10 mouse cellular contexts compared by ENCODE assay signal in the genomic region with DNA sequence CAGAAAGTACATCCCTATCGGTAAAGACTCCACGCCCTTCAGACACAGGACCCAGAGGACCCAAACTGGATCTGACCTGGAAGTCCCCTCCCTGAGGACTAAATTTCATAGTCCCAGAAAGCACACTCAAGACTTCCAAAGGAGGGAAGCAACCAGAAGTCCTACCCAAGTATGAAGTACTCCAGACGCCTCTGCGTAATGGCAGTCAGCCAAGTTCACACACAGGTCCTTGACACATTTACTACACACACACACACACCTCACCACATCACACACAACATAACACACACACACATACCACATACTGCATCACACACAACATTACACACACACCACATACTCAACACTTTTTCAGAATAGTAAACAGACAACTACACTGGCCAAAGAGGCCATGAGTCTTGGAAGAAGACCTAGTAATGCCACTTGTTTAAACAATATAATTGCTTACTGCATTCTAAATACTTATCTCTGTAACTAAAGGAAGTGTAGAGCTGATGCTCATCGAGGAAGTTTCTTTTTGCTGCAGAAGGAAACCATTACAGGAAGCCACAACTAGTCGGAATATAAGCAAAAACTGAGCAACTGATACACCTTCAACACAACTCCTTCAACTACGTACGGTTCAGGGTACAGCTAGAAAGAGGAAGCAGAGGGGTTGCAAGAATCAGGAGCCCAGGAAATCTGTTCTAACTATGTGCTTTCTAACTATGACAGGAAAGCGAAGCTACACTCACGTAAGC. TPM values are rescaled to one million over a fixed set of nuclear protein-coding genes. Genes with fewer than 3 reads are reported as not detected.
DNase-seq lines count a peak whose midpoint lies in the region; ATAC-seq lines count a peak whose summit lies in the region.
"Had no signal": no experiment of that assay in that cellular context is flagged by ENCODE, and none has a peak within 500 bp of the region (broad histone marks: within the 10 kb centered on the region; RNA-seq: fewer than 3 reads in every experiment).

No protein-coding gene starts in this region.

- WGBS in forebrain, embryonic 15.5 days, result 87% methylated on average over 10 of the region's 10 CpGs
- WGBS in forebrain, embryonic 14.5 days, result 91% methylated on average over 10 of the region's 10 CpGs
- 92% methylated on average over 10 of the region's 10 CpGs for WGBS in midbrain, embryonic 11.5 days
- 92% methylated on average over 10 of the region's 10 CpGs for WGBS in midbrain, embryonic 10.5 days

- H3K4me2 ChIP-seq in forebrain, embryonic 15.5 days (replicated peaks), result no peak overlapping the region
- no peak overlapping the region for H3K4me2 ChIP-seq in forebrain, embryonic 14.5 days (ENCODE audit: low read length)
- no peak overlapping the region for H3K4me2 ChIP-seq in midbrain, embryonic 11.5 days

- H3K4me3 ChIP-seq in forebrain, embryonic 15.5 days, result no peak overlapping the region
- no peak overlapping the region for H3K4me3 ChIP-seq in forebrain, embryonic 14.5 days (ENCODE audit: low read depth, low read length)
- no peak overlapping the region for H3K4me3 ChIP-seq in midbrain, embryonic 11.5 days (ENCODE audit: low read depth, low read length)
- H3K4me3 ChIP-seq in midbrain, embryonic 10.5 days, result no peak overlapping the region
- H3K4me3 ChIP-seq: erythroblast, embryonic 14.5 days had no signal

- no peak overlapping the region for H3K9ac ChIP-seq in forebrain, embryonic 15.5 days (replicated peaks)
- H3K9ac ChIP-seq in forebrain, embryonic 14.5 days (ENCODE audit: low read length), result no peak overlapping the region
- no peak overlapping the region for H3K9ac ChIP-seq in midbrain, embryonic 11.5 days (ENCODE audit: low read length)

- H3K4me1 ChIP-seq in forebrain, embryonic 15.5 days, result no peaks in the 10 kb centered on the region
- H3K4me1 ChIP-seq in forebrain, embryonic 14.5 days (ENCODE audit: control insufficient read depth, insufficient read depth, low read length), result no peaks in the 10 kb centered on the region
- H3K4me1 ChIP-seq in midbrain, embryonic 11.5 days (ENCODE audit: control insufficient read depth, insufficient read depth, low read length), result no peaks in the 10 kb centered on the region
- no peaks in the 10 kb centered on the region for H3K4me1 ChIP-seq in midbrain, embryonic 10.5 days

- H3K36me3 ChIP-seq in forebrain, embryonic 15.5 days, result no peaks in the 10 kb centered on the region
- no peaks in the 10 kb centered on the region for H3K36me3 ChIP-seq in forebrain, embryonic 14.5 days (ENCODE audit: control insufficient read depth, insufficient read depth, low read length)
- H3K36me3 ChIP-seq in midbrain, embryonic 11.5 days (ENCODE audit: control insufficient read depth, insufficient read depth, low read length), result no peaks in the 10 kb centered on the region
- H3K36me3 ChIP-seq in midbrain, embryonic 10.5 days, result no peaks in the 10 kb centered on the region

- H3K27me3 ChIP-seq in forebrain, embryonic 15.5 days, result no peaks in the 10 kb centered on the region
- no peaks in the 10 kb centered on the region for H3K27me3 ChIP-seq in forebrain, embryonic 14.5 days (replicated peaks; ENCODE audit: control insufficient read depth, insufficient read depth, low read length)
- H3K27me3 ChIP-seq in midbrain, embryonic 11.5 days (ENCODE audit: control insufficient read depth, insufficient read depth, low read length), result no peaks in the 10 kb centered on the region
- H3K27me3 ChIP-seq in midbrain, embryonic 10.5 days (ENCODE audit: low read depth, poor library complexity, severe bottlenecking), result no peaks in the 10 kb centered on the region
- H3K27me3 ChIP-seq: CH12.LX had no signal

- DNase-seq in forebrain, embryonic 14.5 days (ENCODE audit: low spot score), result no peak
- no peak for DNase-seq in midbrain, embryonic 11.5 days (ENCODE audit: low spot score, missing footprints)
- DNase-seq in midbrain, embryonic 10.5 days (ENCODE audit: low spot score), result no peak
- no peak for DNase-seq in embryo, embryonic 11 days

- peak; percentile 45; the same call in 1 of the 2 replicates for ATAC-seq in forebrain, embryonic 15.5 days (replicated peaks)
- ATAC-seq in forebrain, embryonic 14.5 days, result no peak
- 0 out of 2 replicates have a peak, but pooled peaks have one; percentile 16 for ATAC-seq in midbrain, embryonic 11.5 days (ENCODE audit: low FRiP score)
- ATAC-seq in CD4-positive, CD25-positive, alpha-beta regulatory T cell, adult 4 months, result peak; percentile 71
- ATAC-seq in megakaryocyte progenitor cell, adult 5-6 weeks (replicated peaks; ENCODE audit: poor library complexity), result peak; percentile 72
- no peak for ATAC-seq in erythroid progenitor cell, adult 5-6 weeks (replicated peaks; ENCODE audit: low FRiP score, poor library complexity, severe bottlenecking)

- H3K27ac ChIP-seq in forebrain, embryonic 15.5 days (replicated peaks), result no peak overlapping the region
- no peak overlapping the region for H3K27ac ChIP-seq in forebrain, embryonic 14.5 days (ENCODE audit: low read depth, low read length)
- no peak overlapping the region for H3K27ac ChIP-seq in midbrain, embryonic 11.5 days (ENCODE audit: low read depth, low read length)
- H3K27ac ChIP-seq in midbrain, embryonic 10.5 days (replicated peaks), result no peak overlapping the region

- no peaks in the 10 kb centered on the region for H3K9me3 ChIP-seq in forebrain, embryonic 15.5 days
- H3K9me3 ChIP-seq in forebrain, embryonic 14.5 days (replicated peaks; ENCODE audit: control insufficient read depth, low read length), result no peaks in the 10 kb centered on the region
- no peaks in the 10 kb centered on the region for H3K9me3 ChIP-seq in midbrain, embryonic 11.5 days (ENCODE audit: control insufficient read depth, low read length)
- H3K9me3 ChIP-seq in midbrain, embryonic 10.5 days (replicated peaks), result no peaks in the 10 kb centered on the region

RNA-seq across cellular contexts. Expression of a gene that starts 15.7 kb away (rescaled TPM):
- 86.9 and 87.9 TPM in 2 replicates for polyA plus RNA-seq in forebrain, embryonic 15.5 days (2015; fragmentation: Nextera tagmentation; extraction: Ambion mirVana)
- 53.1 and 64.5 TPM in 2 replicates for polyA plus RNA-seq in forebrain, embryonic 14.5 days (2014; fragmentation: Nextera tagmentation; extraction: Ambion mirVana)
- polyA plus RNA-seq in midbrain, embryonic 11.5 days (2014; fragmentation: Nextera tagmentation; extraction: Ambion mirVana), result 27.5 and 29.2 TPM in 2 replicates
- 24.6 and 27.3 TPM in 2 replicates for polyA plus RNA-seq in midbrain, embryonic 10.5 days (2016; fragmentation: Nextera tagmentation; extraction: Ambion mirVana)
- polyA plus RNA-seq in CD4-positive, CD25-positive, alpha-beta regulatory T cell, adult 4 months (2017; shearing (Covaris generic)), result 10 to 100 TPM; 15.0 to 26.6 TPM
- 9.6 and 10.4 TPM in 2 replicates for total RNA-seq in megakaryocyte progenitor cell, adult 5-6 weeks (2015)
- total RNA-seq in megakaryocyte progenitor cell, adult 5-6 weeks (2017), result 5.6 and 12.3 TPM in 2 replicates
- total RNA-seq in erythroid progenitor cell, adult 5-6 weeks (2015; ENCODE audit: low replicate concordance), result 5.8 and 6.7 TPM in 2 replicates
- total RNA-seq in erythroid progenitor cell, adult 5-6 weeks (2017; ENCODE audit: low replicate concordance), result 1.7 and 5.8 TPM in 2 replicates

Comparison
In these comparisons a context has a peak if more than half of its experiments do, and no peak if none do; other contexts are left out.
1. ATAC-seq: peak in forebrain, embryonic 15.5 days (single experiment), midbrain, embryonic 11.5 days (single experiment), CD4-positive, CD25-positive, alpha-beta regulatory T cell, adult 4 months (single experiment) and megakaryocyte progenitor cell, adult 5-6 weeks (single experiment); none in forebrain, embryonic 14.5 days (single experiment) and erythroid progenitor cell, adult 5-6 weeks (single experiment).